Mouse (Mus musculus) heart, embryonic 12.5 days (tissue): Measurements from ENCODE around the gene Cdk4. TPM values are rescaled to one million over a fixed set of nuclear protein-coding genes. Genes with fewer than 3 reads are reported as not detected.

Source experiments
- ATAC-seq: fragments of 200-750 bp; cut with Nextera tagmentation; 2 replicates; pipeline ENCODE4 v1.8.0; 2017; ENCODE audit warnings: moderate TSS enrichment, moderate library complexity; ENCODE audit not compliant: insufficient number of reproducible peaks, low FRiP score
- H3K27ac ChIP-seq: fragments of 300-500 bp; sonication (generic); 2 replicates; pipeline ENCODE4 v1.5.1; 2016; ENCODE audit warnings: mild to moderate bottlenecking, moderate library complexity; ENCODE audit not compliant: poor library complexity, severe bottlenecking
- H3K27me3 ChIP-seq: fragments of 300-500 bp; sonication (generic); replicated peaks from 2 replicates; pipeline ENCODE4 v1.6.1; 2016; ENCODE audit warnings: mild to moderate bottlenecking, moderate library complexity
- H3K36me3 ChIP-seq: fragments of 300-500 bp; sonication (generic); 2 replicates; pipeline ENCODE4 v1.6.1; 2016; ENCODE audit warnings: mild to moderate bottlenecking, moderate library complexity
- H3K4me1 ChIP-seq: fragments of 300-500 bp; sonication (generic); replicated peaks from 2 replicates; pipeline ENCODE4 v1.6.1; 2016; ENCODE audit warnings: mild to moderate bottlenecking
- H3K4me2 ChIP-seq: fragments of 300-500 bp; sonication (generic); 2 replicates; pipeline ENCODE4 v1.6.1; 2016; ENCODE audit warnings: mild to moderate bottlenecking, moderate library complexity
- H3K4me3 ChIP-seq: fragments of 300-500 bp; sonication (generic); 2 replicates; pipeline ENCODE4 v1.5.1; 2016; ENCODE audit warnings: mild to moderate bottlenecking
- H3K9ac ChIP-seq: fragments of 300-500 bp; sonication (generic); 2 replicates; pipeline ENCODE4 v1.6.1; 2016; ENCODE audit warnings: mild to moderate bottlenecking, moderate library complexity
- H3K9me3 ChIP-seq: fragments of 300-500 bp; sonication (generic); replicated peaks from 2 replicates; pipeline ENCODE4 v1.6.1; 2016; ENCODE audit warnings: mild to moderate bottlenecking, moderate library complexity
- WGBS: fragments of 180-500 bp; shearing (Covaris S2); methylation state at CpG from one replicate; pipeline ENCODE4 v1.1.7; 2016; 5-methylcytosine and 5-hydroxymethylcytosine counted together
- polyA plus RNA-seq: library from polyadenylated mRNA; unstranded; fragments of >200 nt; fragmentation: Nextera tagmentation; extraction: Ambion mirVana; gene quantifications from 2 replicates; pipeline ENCODE4 v1.2.1, GENCODE M21; 2016

The Cdk4 gene
- polyA plus RNA-seq, 1 experiment from 2014 or later, result 1,080 TPM

DNA sequence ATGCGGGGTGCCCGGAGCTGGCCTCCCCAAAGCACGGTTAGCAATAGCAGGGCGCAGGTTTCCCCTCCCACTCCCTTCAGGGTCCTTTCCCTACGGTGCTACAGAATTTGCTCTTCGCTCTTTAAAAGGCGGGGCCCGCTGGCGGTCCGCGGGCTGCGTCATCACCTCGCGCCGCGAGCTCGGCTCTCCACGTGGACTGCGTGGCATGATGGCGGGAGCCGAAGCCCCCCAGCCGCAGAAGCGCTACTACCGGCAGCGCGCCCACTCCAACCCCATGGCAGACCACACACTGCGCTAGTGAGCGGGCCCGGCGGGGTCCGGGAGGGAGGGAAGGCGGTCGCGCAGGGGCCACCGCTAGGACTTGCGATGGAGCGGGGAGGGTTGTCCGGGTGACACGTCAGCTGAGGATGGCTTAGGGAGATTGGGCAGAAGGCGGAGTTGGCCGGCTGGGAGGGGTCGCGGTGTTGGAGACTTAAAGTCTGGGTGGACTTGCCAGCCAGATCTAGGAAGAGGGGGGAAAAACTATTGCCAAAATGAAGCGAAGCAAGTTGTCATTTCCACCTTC is 21.5 kb upstream of the Cdk4 start:
- Histone ChIP-seq H3K36me3 (peaks cover 22% of the 10 kb centered on the region), H3K27ac (no peak overlapping the region), H3K4me2 (peak overlapping the region; percentile 98), H3K9ac (peak overlapping the region; percentile 77), H3K4me1 (peaks cover 5% of the 10 kb centered on the region), H3K27me3 (peaks cover 15% of the 10 kb centered on the region), H3K4me3 (peak overlapping the region; percentile 78), H3K9me3 (no peaks in the 10 kb centered on the region)
- under 1% methylated on average over 44 of the region's 44 CpGs for whole genome bisulfite sequencing
- ATAC-seq, result peak; percentile 88

GRCm38 (mm10) chr10:127042468-127043115 is 20.7 kb upstream of the Cdk4 start:
- peaks cover 19% of the 10 kb centered on the region for H3K27me3 ChIP-seq
- H3K4me2 ChIP-seq, result peak overlapping the region; percentile 98
- no peak overlapping the region for H3K27ac ChIP-seq
- peak overlapping the region; percentile 78 for H3K4me3 ChIP-seq
- WGBS, result 21% methylated on average over 5 of the region's 5 CpGs
- H3K9me3 ChIP-seq, result no peaks in the 10 kb centered on the region
- peak overlapping the region; percentile 77 for H3K9ac ChIP-seq
- no peak for ATAC-seq
- peaks cover 5% of the 10 kb centered on the region for H3K4me1 ChIP-seq
- peaks cover 22% of the 10 kb centered on the region for H3K36me3 ChIP-seq

DNA sequence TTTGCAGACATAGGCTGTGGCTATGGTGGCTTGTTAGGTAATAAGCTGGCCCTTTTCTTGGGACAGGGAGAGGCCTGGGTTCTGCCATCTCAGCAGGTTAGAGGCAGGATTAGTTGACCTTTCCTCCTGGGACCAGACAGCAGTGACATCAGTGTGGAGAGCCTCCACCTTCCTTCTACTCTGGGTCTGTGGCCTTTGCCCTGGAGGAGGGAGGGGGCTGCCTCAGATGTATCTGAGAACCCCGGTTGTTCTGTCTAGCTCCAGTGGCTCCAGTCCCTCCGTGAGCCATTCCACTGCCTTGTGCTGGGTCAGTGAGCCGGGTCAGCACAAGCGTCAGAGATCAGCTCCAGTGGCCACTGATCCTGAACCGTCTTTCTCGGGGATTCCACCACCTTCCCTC is 20.1 kb upstream of the Cdk4 start:
- H3K27me3 ChIP-seq, result peaks cover 21% of the 10 kb centered on the region
- H3K36me3 ChIP-seq, result peaks cover 22% of the 10 kb centered on the region
- H3K9me3 ChIP-seq, result no peaks in the 10 kb centered on the region
- 90% methylated on average over 6 of the region's 6 CpGs for WGBS
- peaks cover 5% of the 10 kb centered on the region for H3K4me1 ChIP-seq
- H3K27ac ChIP-seq, result no peak overlapping the region
- no peak overlapping the region for H3K4me3 ChIP-seq
- H3K9ac ChIP-seq, result no peak overlapping the region
- H3K4me2 ChIP-seq, result no peak overlapping the region
- ATAC-seq, result no peak

GRCm38 (mm10) chr10:127047954-127048353 is 15.4 kb upstream of the Cdk4 start, which contains the start of gene Cyp27b1:
Gene Cyp27b1, plus strand, starts transcription at chr10:127048250.
- ATAC-seq, result no peak
- 0 out of 2 replicates have a peak within 1 kb of the TSS, but pooled peaks have one; percentile 15 for H3K4me3 ChIP-seq
- no peak within 1 kb of the TSS for H3K27ac ChIP-seq
- H3K9me3 ChIP-seq, result no peaks in the 10 kb centered on the region
- WGBS, result 35% methylated on average over 5 of the region's 5 CpGs
- H3K27me3 ChIP-seq, result peaks cover 60% of the 10 kb centered on the region
- H3K4me1 ChIP-seq, result peaks cover 22% of the 10 kb centered on the region
- H3K36me3 ChIP-seq, result peaks cover 22% of the 10 kb centered on the region
- H3K9ac ChIP-seq, result no peak within 1 kb of the TSS
- peak within 1 kb of the TSS; percentile 42 for H3K4me2 ChIP-seq

DNA sequence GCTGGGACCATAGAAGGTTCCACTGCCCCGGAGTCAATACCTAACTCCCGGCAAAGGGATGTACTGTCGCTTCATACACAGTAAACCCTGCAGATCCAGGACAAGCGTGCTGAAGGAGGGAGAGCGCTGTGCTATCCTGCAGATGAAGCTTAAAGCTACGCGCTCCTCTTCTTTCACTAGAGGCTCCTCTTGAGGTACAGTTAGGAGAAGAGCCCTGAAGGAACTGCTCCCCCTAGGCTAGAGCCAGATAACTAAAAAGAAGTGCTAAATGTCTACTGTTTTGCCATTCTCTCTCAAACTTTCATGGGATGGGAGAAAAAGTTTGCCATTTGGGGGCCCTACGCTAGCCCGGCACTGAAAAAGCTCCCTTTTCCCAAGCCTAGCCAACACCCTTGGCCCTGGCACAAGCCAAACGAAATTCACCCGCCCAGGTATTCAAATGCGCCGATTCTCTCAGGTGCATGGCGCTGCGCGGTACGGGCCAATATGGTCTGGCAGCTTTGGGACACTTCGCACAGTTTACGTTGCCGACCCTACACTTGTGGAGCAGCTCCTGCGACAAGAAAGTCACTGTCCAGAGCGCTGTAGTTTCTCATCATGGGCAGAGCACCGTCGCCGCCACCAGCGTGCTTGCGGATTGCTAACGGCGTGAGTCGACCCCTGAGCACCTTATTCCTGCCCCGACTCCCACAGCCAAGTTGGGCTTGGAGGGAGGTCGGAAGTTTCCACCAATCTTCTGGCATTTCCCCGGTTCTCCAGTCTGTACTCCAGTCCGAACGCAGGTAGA is 14.5 kb upstream of the Cdk4 start:
- H3K27me3 ChIP-seq, result peaks cover 65% of the 10 kb centered on the region
- peaks cover 17% of the 10 kb centered on the region for H3K36me3 ChIP-seq
- 4% methylated on average over 35 of the region's 35 CpGs for WGBS
- H3K4me2 ChIP-seq, result peak overlapping the region; percentile 42
- no peak overlapping the region for H3K9ac ChIP-seq
- peaks cover 22% of the 10 kb centered on the region for H3K4me1 ChIP-seq
- H3K9me3 ChIP-seq, result no peaks in the 10 kb centered on the region
- ATAC-seq, result no peak
- peak overlapping the region; percentile 15; the same call in 1 of the 2 replicates for H3K4me3 ChIP-seq
- H3K27ac ChIP-seq, result no peak overlapping the region

- Histone ChIP-seq H3K4me3 (peak overlapping the region; percentile 15; the same call in 1 of the 2 replicates), H3K27ac (no peak overlapping the region), H3K36me3 (peaks cover 11% of the 10 kb centered on the region), H3K27me3 (peaks cover 65% of the 10 kb centered on the region), H3K4me1 (peaks cover 22% of the 10 kb centered on the region), H3K4me2 (peak overlapping the region; percentile 42), H3K9ac (no peak overlapping the region), H3K9me3 (no peaks in the 10 kb centered on the region)
- no peak for ATAC-seq
- WGBS, result 2% methylated on average over 29 of the region's 29 CpGs
Observed at GRCm38 (mm10) chr10:127049395-127050118, 13.8 kb upstream of the Cdk4 start.

GRCm38 (mm10) chr10:127050119-127050474 is 13.2 kb upstream of the Cdk4 start:
- ATAC-seq, result no peak
- no peak overlapping the region for H3K4me3 ChIP-seq
- WGBS, result 15% methylated on average over 10 of the region's 10 CpGs

DNA sequence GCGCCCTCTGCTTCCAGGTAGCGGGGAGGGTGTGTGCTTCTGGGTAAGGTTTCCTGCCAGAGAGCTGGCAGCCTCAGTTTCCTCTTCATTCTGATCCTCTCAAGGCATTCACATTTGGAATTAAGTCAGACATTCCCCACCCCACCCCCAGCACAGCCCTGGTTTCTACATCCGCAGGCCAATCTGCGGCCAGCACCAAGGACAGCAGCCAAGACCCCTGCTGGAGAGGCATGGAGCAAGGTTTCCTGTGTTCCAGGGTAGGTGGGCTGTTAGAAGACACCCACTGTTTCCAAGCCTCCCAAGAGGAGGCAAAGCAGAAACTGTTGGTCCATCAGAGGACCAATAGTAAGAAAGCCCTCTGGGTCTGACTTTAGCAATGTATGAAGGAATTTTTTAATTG is 8.7 kb upstream of the Cdk4 start:
- Histone ChIP-seq H3K9ac (no peak overlapping the region), H3K36me3 (peaks cover 6% of the 10 kb centered on the region; the same call in 1 of the 2 replicates), H3K9me3 (no peaks in the 10 kb centered on the region), H3K4me3 (no peak overlapping the region), H3K4me2 (no peak overlapping the region), H3K27me3 (peaks cover 76% of the 10 kb centered on the region), H3K27ac (no peak overlapping the region), H3K4me1 (peaks cover 22% of the 10 kb centered on the region)
- 50% methylated on average over 4 of the region's 4 CpGs for WGBS
- ATAC-seq, result no peak

More at GRCm38 (mm10) chr10:127050119-127050474, 13.2 kb upstream of the Cdk4 start:
- Histone ChIP-seq H3K9ac (no peak overlapping the region), H3K4me1 (peaks cover 22% of the 10 kb centered on the region), H3K36me3 (peaks cover 5% of the 10 kb centered on the region), H3K4me2 (no peak overlapping the region), H3K27ac (no peak overlapping the region), H3K9me3 (no peaks in the 10 kb centered on the region), H3K27me3 (peaks cover 66% of the 10 kb centered on the region)

GRCm38 (mm10) chr10:127055406-127055805 is 7.9 kb upstream of the Cdk4 start:
- no peak for ATAC-seq
- H3K4me2 ChIP-seq, result no peak overlapping the region
- no peak overlapping the region for H3K27ac ChIP-seq
- no peak overlapping the region for H3K4me3 ChIP-seq
- H3K9me3 ChIP-seq, result no peaks in the 10 kb centered on the region
- 84% methylated on average over 8 of the region's 8 CpGs for WGBS
- H3K27me3 ChIP-seq, result peaks cover 76% of the 10 kb centered on the region
- H3K4me1 ChIP-seq, result peaks cover 22% of the 10 kb centered on the region
- H3K9ac ChIP-seq, result no peak overlapping the region
- H3K36me3 ChIP-seq, result peaks cover 6% of the 10 kb centered on the region; the same call in 1 of the 2 replicates

- 78% methylated on average over 20 of the region's 20 CpGs for WGBS
- Histone ChIP-seq H3K36me3 (peaks cover 6% of the 10 kb centered on the region; the same call in 1 of the 2 replicates), H3K27me3 (peaks cover 76% of the 10 kb centered on the region), H3K9me3 (no peaks in the 10 kb centered on the region), H3K27ac (no peak overlapping the region), H3K4me2 (no peak overlapping the region), H3K4me3 (no peak overlapping the region), H3K9ac (no peak overlapping the region), H3K4me1 (peaks cover 18% of the 10 kb centered on the region)
- no peak for ATAC-seq
Observed at GRCm38 (mm10) chr10:127056490-127056889, 6.8 kb upstream of the Cdk4 start.
